Mouse (Mus musculus): ENCODE results near the gene Grm1. TPM values are rescaled to one million over a fixed set of nuclear protein-coding genes. Genes with fewer than 3 reads are reported as not detected.

Gene Grm1
- polyA plus RNA-seq, 1 experiment from 2014 or later, result not detected

DNA sequence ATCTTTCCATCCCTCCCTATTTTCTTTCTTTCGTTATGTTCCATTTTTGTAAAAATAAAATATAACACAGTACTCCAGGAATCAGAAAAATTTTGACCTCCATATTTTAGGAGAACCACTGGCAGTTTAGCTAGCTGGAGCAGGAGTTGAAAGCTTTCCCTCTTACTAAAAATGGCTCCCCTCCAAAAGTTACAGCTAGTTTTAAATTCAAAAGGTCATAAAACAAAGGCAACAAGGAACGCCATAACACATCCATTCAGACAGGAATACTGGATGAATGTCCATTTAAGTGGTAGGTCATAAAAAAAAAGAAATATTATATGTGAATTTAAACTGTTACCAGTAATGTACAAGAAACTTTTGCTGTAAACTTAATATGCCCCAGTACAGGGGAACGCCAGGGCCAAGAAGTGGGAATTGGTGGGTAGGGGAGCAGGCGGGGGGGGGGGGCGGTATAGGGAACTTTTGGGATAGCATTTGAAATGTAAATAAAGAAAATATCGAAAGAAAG lies 294.2 kb downstream of the Grm1 start:
- Histone ChIP-seq H3K4me2 (ENCODE audit: low read length) (no peak overlapping the region), H3K9me3 (ENCODE audit: control insufficient read depth, low read length) (no peaks in the 10 kb centered on the region), H3K36me3 (ENCODE audit: control insufficient read depth, insufficient read depth, low read length) (no peaks in the 10 kb centered on the region), H3K27me3 (ENCODE audit: control insufficient read depth, insufficient read depth, low read length) (no peaks in the 10 kb centered on the region), H3K4me1 (ENCODE audit: control insufficient read depth in 2 of 2, insufficient read depth in 2 of 2, low read length in 2 of 2) (no peaks in the 10 kb centered on the region), H3K9ac (ENCODE audit: low read length) (no peak overlapping the region), H3K4me3 (ENCODE audit: control insufficient read depth in 1 of 2, insufficient read depth in 1 of 2, low read depth in 1 of 2, low read length in 2 of 2) (no peak overlapping the region), H3K27ac (replicated peaks in 1 of 2; ENCODE audit: control insufficient read depth in 1 of 2, insufficient read depth in 1 of 2, low read depth in 2 of 2, low read length in 2 of 2) (no peak overlapping the region)
- ATAC-seq (ENCODE audit: insufficient number of reproducible peaks, insufficient read depth, low FRiP score, low read depth), result no peak
- WGBS, result 80% methylated on average over 5 of the region's 6 CpGs

DNA sequence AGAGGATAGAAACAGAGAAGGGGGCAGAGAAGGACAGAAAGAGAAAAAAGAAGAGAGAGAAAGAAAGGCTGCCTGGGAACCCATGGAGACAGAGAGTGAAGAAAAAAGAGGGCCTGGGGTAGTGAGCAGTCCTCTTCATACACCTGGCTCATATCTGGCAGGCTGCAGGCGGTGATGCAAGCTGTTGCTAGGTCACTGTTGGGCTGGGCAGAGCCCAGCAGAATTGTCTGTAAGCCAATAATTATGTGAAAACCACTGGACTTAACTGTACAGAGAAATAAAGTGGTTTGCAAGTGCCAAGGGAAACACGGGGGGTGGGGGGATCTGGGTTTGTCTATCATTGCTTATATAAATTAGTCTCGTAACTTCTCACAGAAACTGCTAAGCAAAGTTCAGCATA lies 297.0 kb downstream of the Grm1 start:
- H3K9ac ChIP-seq (ENCODE audit: low read length), result no peak overlapping the region
- no peak overlapping the region for H3K27ac ChIP-seq (replicated peaks in 1 of 2; ENCODE audit: control insufficient read depth in 1 of 2, insufficient read depth in 1 of 2, low read depth in 2 of 2, low read length in 2 of 2)
- no peaks in the 10 kb centered on the region for H3K9me3 ChIP-seq (ENCODE audit: control insufficient read depth, low read length)
- H3K27me3 ChIP-seq (ENCODE audit: control insufficient read depth, insufficient read depth, low read length), result no peaks in the 10 kb centered on the region
- H3K4me2 ChIP-seq (ENCODE audit: low read length), result no peak overlapping the region
- WGBS, result 70% methylated on average over 3 of the region's 3 CpGs
- H3K36me3 ChIP-seq (ENCODE audit: control insufficient read depth, insufficient read depth, low read length), result no peaks in the 10 kb centered on the region
- no peaks in the 10 kb centered on the region for H3K4me1 ChIP-seq (ENCODE audit: control insufficient read depth in 2 of 2, insufficient read depth in 2 of 2, low read length in 2 of 2)
- no peak overlapping the region for H3K4me3 ChIP-seq (ENCODE audit: control insufficient read depth in 1 of 2, insufficient read depth in 1 of 2, low read depth in 1 of 2, low read length in 2 of 2)
- no peak for ATAC-seq (ENCODE audit: insufficient number of reproducible peaks, insufficient read depth, low FRiP score, low read depth)

GRCm38 (mm10) chr10:10774827-10775226 lies 307.3 kb downstream of the Grm1 start:
- Histone ChIP-seq H3K4me1 (ENCODE audit: control insufficient read depth in 2 of 2, insufficient read depth in 2 of 2, low read length in 2 of 2) (no peaks in the 10 kb centered on the region), H3K27me3 (ENCODE audit: control insufficient read depth, insufficient read depth, low read length) (no peaks in the 10 kb centered on the region), H3K36me3 (ENCODE audit: control insufficient read depth, insufficient read depth, low read length) (no peaks in the 10 kb centered on the region), H3K9me3 (ENCODE audit: control insufficient read depth, low read length) (no peaks in the 10 kb centered on the region), H3K9ac (ENCODE audit: low read length) (no peak overlapping the region), H3K4me3 (ENCODE audit: control insufficient read depth in 1 of 2, insufficient read depth in 1 of 2, low read depth in 1 of 2, low read length in 2 of 2) (no peak overlapping the region), H3K4me2 (ENCODE audit: low read length) (no peak overlapping the region), H3K27ac (replicated peaks in 1 of 2; ENCODE audit: control insufficient read depth in 1 of 2, insufficient read depth in 1 of 2, low read depth in 2 of 2, low read length in 2 of 2) (no peak overlapping the region)
- ATAC-seq (ENCODE audit: insufficient number of reproducible peaks, insufficient read depth, low FRiP score, low read depth), result no peak
- 71% methylated on average over 1 of the region's 1 CpGs for WGBS

- Histone ChIP-seq H3K4me1 (ENCODE audit: control insufficient read depth in 2 of 2, insufficient read depth in 2 of 2, low read length in 2 of 2) (no peaks in the 10 kb centered on the region), H3K9ac (ENCODE audit: low read length) (no peak overlapping the region), H3K36me3 (ENCODE audit: control insufficient read depth, insufficient read depth, low read length) (no peaks in the 10 kb centered on the region), H3K4me2 (ENCODE audit: low read length) (no peak overlapping the region), H3K4me3 (ENCODE audit: control insufficient read depth in 1 of 2, insufficient read depth in 1 of 2, low read depth in 1 of 2, low read length in 2 of 2) (no peak overlapping the region), H3K27ac (replicated peaks in 1 of 2; ENCODE audit: control insufficient read depth in 1 of 2, insufficient read depth in 1 of 2, low read depth in 2 of 2, low read length in 2 of 2) (no peak overlapping the region), H3K27me3 (ENCODE audit: control insufficient read depth, insufficient read depth, low read length) (no peaks in the 10 kb centered on the region), H3K9me3 (ENCODE audit: control insufficient read depth, low read length) (no peaks in the 10 kb centered on the region)
- ATAC-seq (ENCODE audit: insufficient number of reproducible peaks, insufficient read depth, low FRiP score, low read depth), result no peak
- WGBS, result 80% methylated on average over 4 of the region's 4 CpGs
These were observed 319.1 kb downstream of the Grm1 start for GRCm38 (mm10) chr10:10763015-10763414.

- Histone ChIP-seq H3K4me1 (ENCODE audit: control insufficient read depth in 2 of 2, insufficient read depth in 2 of 2, low read length in 2 of 2) (no peaks in the 10 kb centered on the region), H3K9ac (ENCODE audit: low read length) (no peak overlapping the region), H3K27me3 (ENCODE audit: control insufficient read depth, insufficient read depth, low read length) (no peaks in the 10 kb centered on the region), H3K4me2 (ENCODE audit: low read length) (no peak overlapping the region), H3K36me3 (ENCODE audit: control insufficient read depth, insufficient read depth, low read length) (no peaks in the 10 kb centered on the region), H3K27ac (replicated peaks in 1 of 2; ENCODE audit: control insufficient read depth in 1 of 2, insufficient read depth in 1 of 2, low read depth in 2 of 2, low read length in 2 of 2) (no peak overlapping the region), H3K9me3 (ENCODE audit: control insufficient read depth, low read length) (no peaks in the 10 kb centered on the region), H3K4me3 (ENCODE audit: control insufficient read depth in 1 of 2, insufficient read depth in 1 of 2, low read depth in 1 of 2, low read length in 2 of 2) (no peak overlapping the region)
- no peak for ATAC-seq (ENCODE audit: insufficient number of reproducible peaks, insufficient read depth, low FRiP score, low read depth)
- 46% methylated on average over 1 of the region's 1 CpGs for WGBS
These were observed 320.9 kb downstream of the Grm1 start for GRCm38 (mm10) chr10:10761274-10761673.

GRCm38 (mm10) chr10:10760801-10761200 lies 321.4 kb downstream of the Grm1 start:
- no peaks in the 10 kb centered on the region for H3K9me3 ChIP-seq (ENCODE audit: control insufficient read depth, low read length)
- H3K4me2 ChIP-seq (ENCODE audit: low read length), result no peak overlapping the region
- H3K36me3 ChIP-seq (ENCODE audit: control insufficient read depth, insufficient read depth, low read length), result no peaks in the 10 kb centered on the region
- WGBS, result 63% methylated on average over 2 of the region's 2 CpGs
- H3K27me3 ChIP-seq (ENCODE audit: control insufficient read depth, insufficient read depth, low read length), result no peaks in the 10 kb centered on the region
- H3K4me3 ChIP-seq (ENCODE audit: control insufficient read depth in 1 of 2, insufficient read depth in 1 of 2, low read depth in 1 of 2, low read length in 2 of 2), result no peak overlapping the region
- no peak overlapping the region for H3K27ac ChIP-seq (replicated peaks in 1 of 2; ENCODE audit: control insufficient read depth in 1 of 2, insufficient read depth in 1 of 2, low read depth in 2 of 2, low read length in 2 of 2)
- H3K4me1 ChIP-seq (ENCODE audit: control insufficient read depth in 2 of 2, insufficient read depth in 2 of 2, low read length in 2 of 2), result no peaks in the 10 kb centered on the region
- no peak overlapping the region for H3K9ac ChIP-seq (ENCODE audit: low read length)
- ATAC-seq (ENCODE audit: insufficient number of reproducible peaks, insufficient read depth, low FRiP score, low read depth), result no peak

DNA sequence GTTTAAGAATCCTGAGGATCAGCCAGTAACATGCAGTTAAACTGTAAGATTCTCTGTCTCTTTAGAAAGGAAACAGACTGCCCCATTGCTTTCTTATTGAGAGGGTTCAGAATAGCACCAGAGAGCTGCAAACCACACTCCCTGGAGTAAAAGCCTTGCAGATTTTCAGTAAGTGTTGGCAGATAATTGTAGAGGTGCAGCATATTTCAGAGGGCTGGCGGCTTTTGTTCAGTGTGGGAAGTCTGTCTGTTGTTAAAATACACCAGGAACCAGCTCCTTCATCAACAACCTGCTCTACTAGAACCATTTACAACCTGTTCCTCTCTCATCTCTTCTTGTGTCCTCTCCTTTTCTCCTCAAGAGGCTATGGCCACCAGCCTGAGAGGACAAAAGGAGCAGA lies 331.1 kb downstream of the Grm1 start:
- 71% methylated on average over 1 of the region's 1 CpGs for WGBS
- ATAC-seq (ENCODE audit: insufficient number of reproducible peaks, insufficient read depth, low FRiP score, low read depth), result no peak
- H3K4me3 ChIP-seq (ENCODE audit: control insufficient read depth in 1 of 2, insufficient read depth in 1 of 2, low read depth in 1 of 2, low read length in 2 of 2), result no peak overlapping the region
- no peak overlapping the region; the same call in 1 of the 2 replicates for H3K9ac ChIP-seq (ENCODE audit: low read length)
- H3K27me3 ChIP-seq (ENCODE audit: control insufficient read depth, insufficient read depth, low read length), result no peaks in the 10 kb centered on the region
- H3K36me3 ChIP-seq (ENCODE audit: control insufficient read depth, insufficient read depth, low read length), result no peaks in the 10 kb centered on the region
- H3K4me1 ChIP-seq (ENCODE audit: control insufficient read depth in 2 of 2, insufficient read depth in 2 of 2, low read length in 2 of 2), result no peaks in the 10 kb centered on the region; a peak in 1 of 4 replicates
- no peak overlapping the region for H3K27ac ChIP-seq (replicated peaks in 1 of 2; ENCODE audit: control insufficient read depth in 1 of 2, insufficient read depth in 1 of 2, low read depth in 2 of 2, low read length in 2 of 2)
- H3K9me3 ChIP-seq (ENCODE audit: control insufficient read depth, low read length), result no peaks in the 10 kb centered on the region
- H3K4me2 ChIP-seq (ENCODE audit: low read length), result no peak overlapping the region

GRCm38 (mm10) chr10:10744097-10744496 lies 338.1 kb downstream of the Grm1 start:
- Histone ChIP-seq H3K36me3 (ENCODE audit: control insufficient read depth, insufficient read depth, low read length) (no peaks in the 10 kb centered on the region), H3K27me3 (ENCODE audit: control insufficient read depth, insufficient read depth, low read length) (no peaks in the 10 kb centered on the region), H3K27ac (replicated peaks in 1 of 2; ENCODE audit: control insufficient read depth in 1 of 2, insufficient read depth in 1 of 2, low read depth in 2 of 2, low read length in 2 of 2) (no peak overlapping the region), H3K9ac (ENCODE audit: low read length) (no peak overlapping the region), H3K4me3 (ENCODE audit: control insufficient read depth in 1 of 2, insufficient read depth in 1 of 2, low read depth in 1 of 2, low read length in 2 of 2) (no peak overlapping the region), H3K4me1 (ENCODE audit: control insufficient read depth in 2 of 2, insufficient read depth in 2 of 2, low read length in 2 of 2) (no peaks in the 10 kb centered on the region), H3K4me2 (ENCODE audit: low read length) (no peak overlapping the region), H3K9me3 (ENCODE audit: control insufficient read depth, low read length) (no peaks in the 10 kb centered on the region)
- ATAC-seq (ENCODE audit: insufficient number of reproducible peaks, insufficient read depth, low FRiP score, low read depth), result no peak
- WGBS, result 34% methylated on average over 1 of the region's 1 CpGs
